1 mouse cellular context compared by ENCODE assay signal in the genomic region with DNA sequence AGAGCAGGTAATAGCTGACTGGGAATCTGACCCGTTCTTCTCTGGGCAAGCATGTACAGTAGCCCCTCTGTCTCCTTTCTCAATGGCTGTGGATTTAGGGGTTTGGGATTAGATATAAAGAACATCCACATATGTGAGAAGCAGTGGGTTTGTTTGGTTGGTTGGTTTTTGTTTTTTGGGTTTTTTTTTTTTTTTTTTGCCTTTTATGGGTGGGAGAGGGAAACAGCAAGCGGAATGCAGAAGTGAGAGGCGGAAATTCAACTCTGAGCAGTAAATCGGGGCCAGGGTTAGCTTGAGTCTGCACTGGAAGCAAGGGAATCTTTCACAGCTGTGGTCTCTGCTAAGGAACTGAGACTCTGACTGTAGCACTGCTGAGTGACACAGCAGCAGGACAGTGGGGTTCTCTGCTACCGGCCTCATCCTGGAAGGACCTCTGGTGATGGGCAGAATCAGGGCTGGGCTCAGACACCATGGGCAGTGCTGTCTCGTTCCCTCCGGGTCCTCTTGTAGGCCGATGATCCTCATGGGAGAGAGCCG.
TF ChIP-seq lines count a peak whose summit lies in the region.

No protein-coding gene starts in this region.

TF ChIP-seq in CH12.LX, 34 proteins besides CTCF, POLR2A, EP300 and RAD21 (continued from another document):
- TF ChIP-seq SMC3 (IDR thresholded peaks at IDR 0.05; ENCODE audit: low read depth, low read length) (0 out of 2 replicates have a peak, but pooled peaks have one; percentile 3), HCFC1 (IDR thresholded peaks at IDR 0.05; ENCODE audit: low read depth, low read length) (no peak), ZNF384 (IDR thresholded peaks at IDR 0.05; ENCODE audit: low read depth, low read length) (peak; percentile 97)
